Mouse (Mus musculus): ENCODE results near the gene Nup205. TPM values are rescaled to one million over a fixed set of nuclear protein-coding genes. Genes with fewer than 3 reads are reported as not detected.
"Not testable (repeated sequence)": the region's sequence is repeated elsewhere in the genome, so short reads cannot be mapped to it uniquely, and the experiment has no call there.

Nup205 gene
- polyA plus RNA-seq, 1 experiment from 2014 or later = 29.2 TPM

- WGBS = 80% methylated on average over 4 of the region's 4 CpGs
- Histone ChIP-seq H3K27ac (no peak overlapping the region), H3K4me1 (no peaks in the 10 kb centered on the region), H3K4me2 (no peak overlapping the region), H3K27me3 (replicated peaks) (no peaks in the 10 kb centered on the region), H3K4me3 (replicated peaks) (no peak overlapping the region), H3K9ac (no peak overlapping the region), H3K36me3 (no peaks in the 10 kb centered on the region), H3K9me3 (no peaks in the 10 kb centered on the region)
- ATAC-seq (ENCODE audit: insufficient read depth, low FRiP score, low read depth) = no peak
Measured at GRCm38 (mm10) chr6:35173181-35173580, 4.0 kb upstream of the Nup205 start.

GRCm38 (mm10) chr6:35177650-35178272 lies 540 bp downstream of the Nup205 start:
- peaks cover 5% of the 10 kb centered on the region; the same call in 1 of the 2 replicates for H3K4me1 ChIP-seq
- under 1% methylated on average over 69 of the region's 69 CpGs for WGBS
- H3K36me3 ChIP-seq = no peaks in the 10 kb centered on the region
- peak overlapping the region; percentile 70 for H3K4me3 ChIP-seq (replicated peaks)
- peak overlapping the region; percentile 63 for H3K4me2 ChIP-seq
- H3K9ac ChIP-seq = peak overlapping the region; percentile 84
- H3K27ac ChIP-seq = peak overlapping the region; percentile 93
- peak; percentile 68; the same call in 1 of the 2 replicates for ATAC-seq (ENCODE audit: insufficient read depth, low FRiP score, low read depth)
- H3K9me3 ChIP-seq = no peaks in the 10 kb centered on the region
- no peaks in the 10 kb centered on the region for H3K27me3 ChIP-seq (replicated peaks)

- not testable (repeated sequence) for ATAC-seq (ENCODE audit: insufficient read depth, low FRiP score, low read depth); H3K9me3 ChIP-seq; H3K4me3 ChIP-seq (replicated peaks); H3K36me3 ChIP-seq; H3K9ac ChIP-seq; H3K27ac ChIP-seq; H3K4me1 ChIP-seq; H3K27me3 ChIP-seq (replicated peaks); H3K4me2 ChIP-seq
- WGBS = 96% methylated on average over 3 of the region's 3 CpGs
Measured at GRCm38 (mm10) chr6:35179299-35179698, 2.1 kb downstream of the Nup205 start.

GRCm38 (mm10) chr6:35184781-35185180 lies 7.6 kb downstream of the Nup205 start:
- Histone ChIP-seq H3K27ac (no peak overlapping the region), H3K4me3 (replicated peaks) (no peak overlapping the region), H3K27me3 (replicated peaks) (no peaks in the 10 kb centered on the region), H3K36me3 (peaks cover 14% of the 10 kb centered on the region), H3K4me2 (no peak overlapping the region), H3K4me1 (peaks cover 3% of the 10 kb centered on the region; the same call in 1 of the 2 replicates), H3K9ac (no peak overlapping the region), H3K9me3 (no peaks in the 10 kb centered on the region)
- no peak for ATAC-seq (ENCODE audit: insufficient read depth, low FRiP score, low read depth)
- WGBS = 82% methylated on average over 1 of the region's 1 CpGs

DNA sequence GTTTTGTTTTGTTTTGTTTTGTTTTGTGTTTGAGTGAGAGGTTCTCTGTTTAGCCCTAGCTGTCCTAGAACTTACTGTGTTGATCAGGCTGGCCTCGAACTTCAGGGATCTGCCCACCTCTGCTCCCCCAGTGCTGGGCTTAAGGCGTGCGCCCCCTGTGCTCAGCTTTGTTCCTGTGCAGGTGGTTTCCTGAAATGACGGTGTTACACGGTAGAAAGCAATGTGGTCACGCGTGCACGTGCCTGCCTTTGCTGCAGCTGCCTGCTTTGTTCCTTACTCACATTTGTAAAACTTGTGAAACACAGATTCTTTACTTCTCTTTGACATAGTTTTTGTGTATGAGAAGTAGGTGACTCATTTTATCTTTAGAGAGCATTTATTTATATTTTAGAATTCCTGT lies 14.0 kb downstream of the Nup205 start:
- H3K9ac ChIP-seq = no peak overlapping the region
- peaks cover 42% of the 10 kb centered on the region for H3K36me3 ChIP-seq

DNA sequence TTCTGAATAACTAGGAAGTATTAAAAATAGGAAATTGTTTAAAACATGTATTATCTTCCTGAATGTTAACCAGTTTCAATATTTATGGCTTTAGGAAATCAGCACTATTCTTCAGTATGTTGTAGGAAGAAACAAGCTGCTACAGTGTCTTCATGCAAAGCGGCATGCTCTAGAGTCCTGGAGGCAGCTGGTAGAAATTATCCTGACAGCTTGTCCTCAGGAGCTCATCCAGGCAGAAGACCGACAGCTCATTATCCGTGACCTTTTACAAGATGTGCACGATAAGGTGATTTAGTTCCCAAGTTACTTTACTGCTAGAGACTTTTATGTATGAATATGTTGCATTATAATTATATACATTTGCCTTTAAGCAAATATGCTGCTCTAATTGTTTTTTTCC lies 48.5 kb downstream of the Nup205 start:
- no peak overlapping the region for H3K4me2 ChIP-seq
- H3K36me3 ChIP-seq = peaks cover 25% of the 10 kb centered on the region; the same call in 1 of the 2 replicates
- no peak for ATAC-seq (ENCODE audit: insufficient read depth, low FRiP score, low read depth)
- H3K4me3 ChIP-seq (replicated peaks) = no peak overlapping the region
- no peak overlapping the region for H3K9ac ChIP-seq
- no peaks in the 10 kb centered on the region for H3K4me1 ChIP-seq
- no peak overlapping the region for H3K27ac ChIP-seq
- no peaks in the 10 kb centered on the region for H3K27me3 ChIP-seq (replicated peaks)
- no peaks in the 10 kb centered on the region for H3K9me3 ChIP-seq
- 89% methylated on average over 4 of the region's 4 CpGs for WGBS

More for the DNA sequence above, 14.0 kb downstream of the Nup205 start:
- H3K4me2 ChIP-seq = no peak overlapping the region
- no peak overlapping the region for H3K4me3 ChIP-seq (replicated peaks)
- WGBS = 90% methylated on average over 8 of the region's 8 CpGs
- ATAC-seq (ENCODE audit: insufficient read depth, low FRiP score, low read depth) = no peak
- no peaks in the 10 kb centered on the region for H3K9me3 ChIP-seq
- H3K27me3 ChIP-seq (replicated peaks) = no peaks in the 10 kb centered on the region
- H3K4me1 ChIP-seq = no peaks in the 10 kb centered on the region
- no peak overlapping the region for H3K27ac ChIP-seq

DNA sequence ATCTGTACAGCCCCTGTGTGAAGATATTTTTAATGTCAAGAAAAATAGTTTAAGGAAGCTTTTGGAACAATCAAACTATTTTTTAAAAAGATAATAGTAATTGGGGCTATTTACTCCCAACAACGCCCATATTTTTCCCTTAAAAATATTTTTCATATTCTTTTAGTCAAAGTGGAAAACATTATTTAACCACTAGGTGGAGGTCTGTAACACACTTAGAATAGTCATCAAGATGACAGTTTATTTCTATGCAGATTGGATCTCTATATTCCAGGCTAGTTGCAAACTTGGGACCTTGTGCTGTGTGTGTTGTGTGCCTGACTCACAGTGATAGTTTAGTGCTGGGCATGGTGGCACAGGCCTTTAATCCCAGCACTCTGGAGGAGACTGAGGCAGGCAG lies 52.2 kb downstream of the Nup205 start:
- WGBS = 88% methylated on average over 1 of the region's 1 CpGs
- H3K36me3 ChIP-seq = peaks cover 39% of the 10 kb centered on the region
- H3K27me3 ChIP-seq (replicated peaks) = no peaks in the 10 kb centered on the region

DNA sequence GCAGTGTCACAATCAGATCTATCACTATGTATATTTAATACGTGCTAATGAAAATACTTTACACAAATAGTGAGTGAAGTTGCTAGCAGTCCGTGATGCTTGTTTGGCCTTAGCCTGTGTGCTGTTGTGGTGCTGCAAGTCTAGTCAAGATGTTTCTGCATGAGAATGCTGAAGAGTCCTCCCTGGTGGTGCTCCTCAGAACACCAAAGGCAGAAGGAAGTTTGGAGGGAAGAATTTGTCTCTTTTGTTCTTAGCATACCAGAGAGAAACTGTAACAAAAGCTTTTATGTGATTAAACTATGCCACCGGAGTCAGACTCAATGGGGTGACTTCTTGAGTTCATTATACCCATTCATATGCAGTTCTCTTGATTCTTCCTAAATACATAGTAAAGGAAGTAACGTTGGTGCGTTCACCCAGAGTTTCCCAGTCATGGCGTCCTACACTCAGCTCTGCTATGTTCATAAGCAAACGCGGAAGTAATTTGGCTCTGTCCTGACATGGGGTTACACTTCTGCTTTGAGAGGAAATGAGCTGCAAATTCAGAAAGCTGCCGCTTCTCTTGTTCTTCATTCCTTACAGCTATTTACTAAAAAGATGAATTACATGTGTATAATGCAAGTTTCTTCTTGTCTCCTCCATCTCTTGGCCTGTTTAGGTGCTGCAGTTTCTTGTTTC lies 59.0 kb downstream of the Nup205 start:
- Histone ChIP-seq H3K36me3 (peaks cover 50% of the 10 kb centered on the region), H3K27ac (no peak overlapping the region), H3K4me1 (no peaks in the 10 kb centered on the region), H3K4me2 (no peak overlapping the region), H3K27me3 (replicated peaks) (no peaks in the 10 kb centered on the region), H3K4me3 (replicated peaks) (no peak overlapping the region), H3K9ac (no peak overlapping the region), H3K9me3 (no peaks in the 10 kb centered on the region)
- WGBS = 89% methylated on average over 9 of the region's 9 CpGs
- no peak for ATAC-seq (ENCODE audit: insufficient read depth, low FRiP score, low read depth)

More for the DNA sequence above, 52.2 kb downstream of the Nup205 start:
- Histone ChIP-seq H3K9ac (no peak overlapping the region), H3K27ac (no peak overlapping the region), H3K4me2 (no peak overlapping the region), H3K9me3 (no peaks in the 10 kb centered on the region), H3K4me3 (replicated peaks) (no peak overlapping the region), H3K4me1 (no peaks in the 10 kb centered on the region)
- ATAC-seq (ENCODE audit: insufficient read depth, low FRiP score, low read depth) = no peak

GRCm38 (mm10) chr6:35243252-35243651 lies 66.0 kb downstream of the Nup205 start:
- no peak for ATAC-seq (ENCODE audit: insufficient read depth, low FRiP score, low read depth)
- Histone ChIP-seq H3K9me3 (no peaks in the 10 kb centered on the region), H3K4me1 (no peaks in the 10 kb centered on the region), H3K4me2 (no peak overlapping the region), H3K36me3 (peaks cover 52% of the 10 kb centered on the region), H3K27ac (no peak overlapping the region), H3K27me3 (replicated peaks) (no peaks in the 10 kb centered on the region), H3K9ac (no peak overlapping the region), H3K4me3 (replicated peaks) (no peak overlapping the region)
- WGBS = 98% methylated on average over 4 of the region's 4 CpGs

GRCm38 (mm10) chr6:35243989-35244388 lies 66.8 kb downstream of the Nup205 start:
- H3K9ac ChIP-seq = no peak overlapping the region
- no peak for ATAC-seq (ENCODE audit: insufficient read depth, low FRiP score, low read depth)
- 80% methylated on average over 9 of the region's 9 CpGs for WGBS
- H3K27me3 ChIP-seq (replicated peaks) = no peaks in the 10 kb centered on the region
- H3K4me1 ChIP-seq = no peaks in the 10 kb centered on the region
- H3K4me2 ChIP-seq = no peak overlapping the region
- H3K27ac ChIP-seq = no peak overlapping the region
- H3K4me3 ChIP-seq (replicated peaks) = no peak overlapping the region
- H3K9me3 ChIP-seq = no peaks in the 10 kb centered on the region
- peaks cover 52% of the 10 kb centered on the region for H3K36me3 ChIP-seq

DNA sequence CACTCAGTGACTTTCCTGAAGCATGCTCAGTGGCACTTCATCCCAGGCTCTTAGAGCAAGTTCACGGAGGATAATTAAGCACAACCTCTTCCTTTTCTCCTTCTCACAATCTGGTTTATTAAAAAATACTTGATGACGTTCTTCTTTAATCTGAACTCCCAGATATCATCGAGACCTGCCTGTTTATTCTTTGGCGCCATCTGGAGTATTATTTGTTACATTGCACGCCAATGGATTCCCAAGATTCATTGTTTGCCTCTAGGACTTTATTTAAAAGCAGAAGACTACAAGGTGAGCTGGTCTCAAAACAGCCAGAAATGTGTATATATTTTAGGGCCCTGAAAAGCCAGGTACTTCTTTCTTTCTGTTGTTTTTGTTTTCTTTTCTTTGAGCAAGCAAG lies 67.9 kb downstream of the Nup205 start:
- Histone ChIP-seq H3K4me2 (no peak overlapping the region), H3K9ac (no peak overlapping the region), H3K27me3 (replicated peaks) (no peaks in the 10 kb centered on the region), H3K27ac (no peak overlapping the region), H3K36me3 (peaks cover 50% of the 10 kb centered on the region), H3K4me3 (replicated peaks) (no peak overlapping the region), H3K9me3 (no peaks in the 10 kb centered on the region), H3K4me1 (no peaks in the 10 kb centered on the region)
- ATAC-seq (ENCODE audit: insufficient read depth, low FRiP score, low read depth) = no peak
- 50% methylated on average over 5 of the region's 5 CpGs for WGBS

- Histone ChIP-seq H3K36me3 (no peaks in the 10 kb centered on the region), H3K27ac (no peak overlapping the region), H3K4me1 (peaks cover 19% of the 10 kb centered on the region), H3K9ac (no peak overlapping the region), H3K4me2 (peak overlapping the region; percentile 63), H3K27me3 (replicated peaks) (no peaks in the 10 kb centered on the region), H3K4me3 (replicated peaks) (peak overlapping the region; percentile 71), H3K9me3 (no peaks in the 10 kb centered on the region)
- no peak for ATAC-seq (ENCODE audit: insufficient read depth, low FRiP score, low read depth)
- WGBS = 68% methylated on average over 17 of the region's 17 CpGs
Measured at GRCm38 (mm10) chr6:35251807-35252476, 74.7 kb downstream of the Nup205 start.

All from stomach, embryonic 15.5 days (tissue).